25 mouse cellular contexts compared by ENCODE assay signal in genomic region chr10:43674749-43675148, GRCm38 (mm10).
DNase-seq lines count a peak whose midpoint lies in the region; ATAC-seq and TF ChIP-seq lines count a peak whose summit lies in the region.
"Had no signal": no experiment of that assay in that cellular context is flagged by ENCODE, and none has a peak within 500 bp of the region (broad histone marks: within the 10 kb centered on the region; RNA-seq: fewer than 3 reads in every experiment).

No protein-coding gene starts in this region.

- no peak overlapping the region for H3K4me3 ChIP-seq in intestine, embryonic 16.5 days (ENCODE audit: low read length)
- no peak overlapping the region for H3K4me3 ChIP-seq in intestine, embryonic 15.5 days (replicated peaks)
- H3K4me3 ChIP-seq in MEL (ENCODE audit: control insufficient read depth in 1 of 2, insufficient read depth in 1 of 2, low read depth in 2 of 2, low read length in 2 of 2): peak overlapping the region in 1 of 2 experiments; percentile 27; a peak in 1 of 4 replicates
- H3K4me3 ChIP-seq in liver, embryonic 13.5 days (replicated peaks): no peak overlapping the region
- H3K4me3 ChIP-seq in liver, embryonic 16.5 days (ENCODE audit: low read depth, low read length): no peak overlapping the region
- no peak overlapping the region for H3K4me3 ChIP-seq in forebrain, postnatal 0 days (ENCODE audit: low read depth, low read length)
- H3K4me3 ChIP-seq: heart, adult 2 months; heart, embryonic 10.5 days; heart, embryonic 13.5 days had no signal

- H3K9ac ChIP-seq in intestine, embryonic 16.5 days (ENCODE audit: low read depth, low read length): no peak overlapping the region
- H3K9ac ChIP-seq in intestine, embryonic 15.5 days: no peak overlapping the region
- H3K9ac ChIP-seq in MEL (ENCODE audit: control insufficient read depth, low read depth, low read length, poor library complexity, severe bottlenecking): peak overlapping the region; percentile 37
- peak overlapping the region; percentile 49 for H3K9ac ChIP-seq in liver, embryonic 13.5 days
- H3K9ac ChIP-seq in liver, embryonic 16.5 days (ENCODE audit: low read depth, low read length): 0 out of 2 replicates have a peak overlapping the region, but pooled peaks have one; percentile 4
- H3K9ac ChIP-seq in forebrain, postnatal 0 days: no peak overlapping the region
- H3K9ac ChIP-seq: heart, embryonic 13.5 days; hindbrain, embryonic 14.5 days had no signal

- peak; percentile 68 for DNase-seq in MEL (ENCODE audit: low read depth, low spot score)
- DNase-seq in liver, embryonic 13.5 days: peak; percentile 29
- DNase-seq in forebrain, postnatal 0 days: no peak
- no peak for DNase-seq in frontal cortex, postnatal 10 days (ENCODE audit: low spot score in 2 of 2)
- DNase-seq: adrenal gland, adult 2 months; adrenal gland, postnatal 36 days; B cell, adult 2 months; cerebellum, adult 18-20 months; cerebellum, adult 9-10 months; cerebellum, postnatal 14 days; gastrocnemius, postnatal 10 days; gastrocnemius, postnatal 36 days; heart, adult 2 months; heart, postnatal 14 days; heart, postnatal 4 days had no signal

- no peak for TF ChIP-seq CTCF in MEL (IDR thresholded peaks at IDR 0.05 in 2 of 3, conservative IDR thresholded peaks at IDR 0.05 in 1 of 3; ENCODE audit: control insufficient read depth in 1 of 3, insufficient read depth in 1 of 3, low read depth in 2 of 3, low read length in 3 of 3, poor library complexity in 1 of 3, severe bottlenecking in 1 of 3)
- TF ChIP-seq CTCF in forebrain, postnatal 0 days (IDR thresholded peaks at IDR 0.05; ENCODE audit: low read depth): no peak

- H3K27me3 ChIP-seq in intestine, embryonic 16.5 days (replicated peaks; ENCODE audit: control insufficient read depth, insufficient read depth, low read length): no peaks in the 10 kb centered on the region
- H3K27me3 ChIP-seq in intestine, embryonic 15.5 days (replicated peaks): no peaks in the 10 kb centered on the region
- H3K27me3 ChIP-seq in MEL (ENCODE audit: control insufficient read depth in 1 of 2, insufficient read depth in 2 of 2, low read length in 2 of 2): no peaks in the 10 kb centered on the region
- no peaks in the 10 kb centered on the region for H3K27me3 ChIP-seq in liver, embryonic 13.5 days
- H3K27me3 ChIP-seq in liver, embryonic 16.5 days (ENCODE audit: control insufficient read depth, insufficient read depth, low read depth, low read length): no peaks in the 10 kb centered on the region
- H3K27me3 ChIP-seq in forebrain, postnatal 0 days (ENCODE audit: insufficient read depth, low read length): no peaks in the 10 kb centered on the region
- H3K27me3 ChIP-seq: CH12.LX; heart, embryonic 13.5 days had no signal

- no peak for TF ChIP-seq RAD21 in MEL (IDR thresholded peaks at IDR 0.05; ENCODE audit: low read depth, low read length)

- no peak overlapping the region for H3K27ac ChIP-seq in intestine, embryonic 16.5 days (ENCODE audit: low read length)
- no peak overlapping the region for H3K27ac ChIP-seq in intestine, embryonic 15.5 days
- H3K27ac ChIP-seq in MEL (ENCODE audit: control insufficient read depth, low read depth, low read length): peak overlapping the region; percentile 67
- peak overlapping the region; percentile 57 for H3K27ac ChIP-seq in liver, embryonic 13.5 days
- H3K27ac ChIP-seq in liver, embryonic 16.5 days (ENCODE audit: low read length): peak overlapping the region; percentile 9; the same call in 1 of the 2 replicates
- H3K27ac ChIP-seq in forebrain, postnatal 0 days (ENCODE audit: low read depth, low read length): no peak overlapping the region
- H3K27ac ChIP-seq: heart, adult 2 months; heart, embryonic 10.5 days; heart, embryonic 13.5 days; hindbrain, embryonic 14.5 days; hindbrain, postnatal 0 days had no signal

- H3K79me2 ChIP-seq in MEL (ENCODE audit: control insufficient read depth, insufficient read depth, low read length, poor library complexity): no peaks in the 10 kb centered on the region

- TF ChIP-seq EP300 in MEL (IDR thresholded peaks at IDR 0.05; ENCODE audit: low read depth in 1 of 2, low read length in 2 of 2): peak; percentile 72 to 85; a peak in 3 of 4 replicates

- no peak overlapping the region for H3K4me2 ChIP-seq in intestine, embryonic 16.5 days (ENCODE audit: low read depth, low read length)
- no peak overlapping the region for H3K4me2 ChIP-seq in intestine, embryonic 15.5 days (replicated peaks)
- H3K4me2 ChIP-seq in liver, embryonic 13.5 days: 0 out of 2 replicates have a peak overlapping the region, but pooled peaks have one; percentile 5
- H3K4me2 ChIP-seq in liver, embryonic 16.5 days (ENCODE audit: low read depth, low read length): no peak overlapping the region
- H3K4me2 ChIP-seq in forebrain, postnatal 0 days (ENCODE audit: low read depth): no peak overlapping the region
- H3K4me2 ChIP-seq: heart, embryonic 13.5 days; hindbrain, embryonic 14.5 days had no signal

- ATAC-seq in intestine, embryonic 16.5 days: peak; percentile 43; the same call in 1 of the 2 replicates
- no peak; the same call in 1 of the 2 replicates for ATAC-seq in intestine, embryonic 15.5 days
- ATAC-seq in liver, embryonic 13.5 days (ENCODE audit: low read depth): peak; percentile 58
- 0 out of 2 replicates have a peak, but pooled peaks have one; percentile 7 for ATAC-seq in liver, embryonic 16.5 days (ENCODE audit: low read depth)
- ATAC-seq in forebrain, postnatal 0 days: no peak
- ATAC-seq: forebrain, embryonic 14.5 days; hindbrain, postnatal 0 days had no signal

- no peaks in the 10 kb centered on the region for H3K9me3 ChIP-seq in intestine, embryonic 16.5 days (ENCODE audit: control insufficient read depth, low read length)
- no peaks in the 10 kb centered on the region for H3K9me3 ChIP-seq in intestine, embryonic 15.5 days
- H3K9me3 ChIP-seq in MEL (replicated peaks; ENCODE audit: insufficient read depth, low read length): no peaks in the 10 kb centered on the region
- H3K9me3 ChIP-seq in liver, embryonic 13.5 days (replicated peaks): no peaks in the 10 kb centered on the region
- H3K9me3 ChIP-seq in liver, embryonic 16.5 days (replicated peaks; ENCODE audit: control insufficient read depth, low read length): no peaks in the 10 kb centered on the region
- H3K9me3 ChIP-seq in forebrain, postnatal 0 days (ENCODE audit: low read length): no peaks in the 10 kb centered on the region
- H3K9me3 ChIP-seq: G1E; heart, embryonic 10.5 days; heart, embryonic 13.5 days had no signal

- no peak for TF ChIP-seq POLR2A in MEL (IDR thresholded peaks at IDR 0.05; ENCODE audit: control insufficient read depth in 1 of 2, insufficient read depth in 1 of 2, low read depth in 1 of 2, low read length in 2 of 2, poor library complexity in 1 of 2)

- WGBS in intestine, embryonic 16.5 days: 49% methylated on average over 1 of the region's 1 CpGs
- WGBS in intestine, embryonic 15.5 days: 63% methylated on average over 1 of the region's 1 CpGs
- WGBS in liver, embryonic 13.5 days (ENCODE audit: insufficient replicate concordance): 5% methylated on average over 1 of the region's 1 CpGs
- 19% methylated on average over 1 of the region's 1 CpGs for WGBS in liver, embryonic 16.5 days (ENCODE audit: insufficient replicate concordance)
- WGBS in forebrain, postnatal 0 days: 69% methylated on average over 1 of the region's 1 CpGs

- H3K4me1 ChIP-seq in intestine, embryonic 16.5 days (ENCODE audit: control insufficient read depth, insufficient read depth, low read length): peaks cover 4% of the 10 kb centered on the region; the same call in 1 of the 2 replicates
- H3K4me1 ChIP-seq in intestine, embryonic 15.5 days (replicated peaks): peaks cover 9% of the 10 kb centered on the region
- H3K4me1 ChIP-seq in MEL (ENCODE audit: control insufficient read depth in 1 of 2, insufficient read depth in 2 of 2, low read length in 2 of 2): peaks cover 22 to 46% of the 10 kb centered on the region in 2 experiments
- H3K4me1 ChIP-seq in liver, embryonic 13.5 days (replicated peaks): peaks cover 91% of the 10 kb centered on the region
- H3K4me1 ChIP-seq in liver, embryonic 16.5 days (ENCODE audit: control insufficient read depth, low read depth, low read length): peaks cover 43% of the 10 kb centered on the region
- H3K4me1 ChIP-seq in forebrain, postnatal 0 days (ENCODE audit: insufficient read depth): no peaks in the 10 kb centered on the region
- H3K4me1 ChIP-seq: heart, embryonic 13.5 days had no signal

- no peaks in the 10 kb centered on the region for H3K36me3 ChIP-seq in intestine, embryonic 16.5 days (ENCODE audit: control insufficient read depth, insufficient read depth, low read length)
- H3K36me3 ChIP-seq in intestine, embryonic 15.5 days: no peaks in the 10 kb centered on the region
- peaks cover 0 to 40% of the 10 kb centered on the region in 2 experiments; a peak in 2 of 4 replicates for H3K36me3 ChIP-seq in MEL (ENCODE audit: control insufficient read depth in 1 of 2, insufficient read depth in 2 of 2, low read length in 2 of 2)
- no peaks in the 10 kb centered on the region for H3K36me3 ChIP-seq in liver, embryonic 13.5 days
- H3K36me3 ChIP-seq in liver, embryonic 16.5 days (ENCODE audit: control insufficient read depth, insufficient read depth): no peaks in the 10 kb centered on the region
- H3K36me3 ChIP-seq in forebrain, postnatal 0 days (ENCODE audit: insufficient read depth): no peaks in the 10 kb centered on the region
- H3K36me3 ChIP-seq: G1E; heart, embryonic 10.5 days; heart, embryonic 13.5 days had no signal

TF ChIP-seq in MEL, 35 proteins besides CTCF, POLR2A, EP300 and RAD21 (continues in another document):
- TF ChIP-seq ZKSCAN1 (IDR thresholded peaks at IDR 0.05; ENCODE audit: low read depth, low read length): no peak
- no peak for TF ChIP-seq JUND (IDR thresholded peaks at IDR 0.05; ENCODE audit: low read depth, low read length)
- peak; percentile 49; the same call in 1 of the 2 replicates for TF ChIP-seq SIN3A (IDR thresholded peaks at IDR 0.05; ENCODE audit: low read length)
- no peak for TF ChIP-seq ZC3H11A (IDR thresholded peaks at IDR 0.05; ENCODE audit: low read depth, low read length)
- no peak for TF ChIP-seq ZNF384 (IDR thresholded peaks at IDR 0.05; ENCODE audit: low read depth, low read length)
- no peak for TF ChIP-seq TBP (IDR thresholded peaks at IDR 0.05; ENCODE audit: low read depth, low read length)
- TF ChIP-seq ELF1 (IDR thresholded peaks at IDR 0.05; ENCODE audit: low read depth, low read length): no peak
- TF ChIP-seq TCF12 (IDR thresholded peaks at IDR 0.05; ENCODE audit: low read depth, low read length): peak; percentile 45; the same call in 1 of the 2 replicates
- peak; percentile 18 for TF ChIP-seq TAL1 (IDR thresholded peaks at IDR 0.05; ENCODE audit: low read length)
- TF ChIP-seq GATA1 (IDR thresholded peaks at IDR 0.05; ENCODE audit: low read depth, low read length): peak; percentile 91
- peak; percentile 63 for TF ChIP-seq ETS1 (IDR thresholded peaks at IDR 0.05; ENCODE audit: low read depth, low read length)
- no peak for TF ChIP-seq UBTF (IDR thresholded peaks at IDR 0.05; ENCODE audit: borderline replicate concordance, insufficient read depth, low read depth, low read length)
- peak; percentile 68; the same call in 1 of the 2 replicates for TF ChIP-seq RCOR1 (IDR thresholded peaks at IDR 0.05; ENCODE audit: low read depth, low read length)
- TF ChIP-seq MXI1 (IDR thresholded peaks at IDR 0.05; ENCODE audit: low read depth, low read length): 0 out of 2 replicates have a peak, but pooled peaks have one; percentile 37

Comparison
In these comparisons a context has a peak if more than half of its experiments do, and no peak if none do; other contexts are left out.
1. ATAC-seq: peak in intestine, embryonic 16.5 days (single experiment), liver, embryonic 13.5 days (single experiment) and liver, embryonic 16.5 days (single experiment); none in intestine, embryonic 15.5 days (single experiment) and forebrain, postnatal 0 days (single experiment).
2. H3K27ac ChIP-seq: peak in MEL (single experiment), liver, embryonic 13.5 days (single experiment) and liver, embryonic 16.5 days (single experiment); none in intestine, embryonic 16.5 days (single experiment), intestine, embryonic 15.5 days (single experiment) and forebrain, postnatal 0 days (single experiment).
3. H3K9ac ChIP-seq: peak in MEL (single experiment), liver, embryonic 13.5 days (single experiment) and liver, embryonic 16.5 days (single experiment); none in intestine, embryonic 16.5 days (single experiment), intestine, embryonic 15.5 days (single experiment) and forebrain, postnatal 0 days (single experiment).
4. DNase-seq: peak in MEL (single experiment) and liver, embryonic 13.5 days (single experiment); none in forebrain, postnatal 0 days (single experiment) and frontal cortex, postnatal 10 days (0 of 2).